Mouse (Mus musculus): ENCODE results near the gene Tmem268. TPM values are rescaled to one million over a fixed set of nuclear protein-coding genes. Genes with fewer than 3 reads are reported as not detected.

Tmem268 gene
- polyA plus RNA-seq, 1 experiment = 6.9 TPM

- no peak for TF ChIP-seq GATA1 (IDR thresholded peaks at IDR 0.05; ENCODE audit: low read length)
These were observed 10.8 kb upstream of the Tmem268 start for GRCm38 (mm10) chr4:63547799-63548198.

- TF ChIP-seq GATA1 (IDR thresholded peaks at IDR 0.05; ENCODE audit: low read length) = no peak
These were observed 10.1 kb upstream of the Tmem268 start for GRCm38 (mm10) chr4:63548491-63548890.

GRCm38 (mm10) chr4:63550908-63551307 is 7.7 kb upstream of the Tmem268 start:
- TF ChIP-seq GATA1 (IDR thresholded peaks at IDR 0.05; ENCODE audit: low read length) = no peak

- TF ChIP-seq GATA1 (IDR thresholded peaks at IDR 0.05; ENCODE audit: low read length) = no peak
These were observed 5.7 kb upstream of the Tmem268 start for GRCm38 (mm10) chr4:63552865-63553264.

GRCm38 (mm10) chr4:63553789-63554576 is 4.6 kb upstream of the Tmem268 start:
- TF ChIP-seq GATA1 (IDR thresholded peaks at IDR 0.05; ENCODE audit: low read length) = no peak

GRCm38 (mm10) chr4:63554616-63555015 is 4.0 kb upstream of the Tmem268 start:
- TF ChIP-seq GATA1 (IDR thresholded peaks at IDR 0.05; ENCODE audit: low read length) = no peak

- no peak for TF ChIP-seq GATA1 (IDR thresholded peaks at IDR 0.05; ENCODE audit: low read length)
These were observed 3.5 kb upstream of the Tmem268 start for GRCm38 (mm10) chr4:63555111-63555510.

- TF ChIP-seq GATA1 (IDR thresholded peaks at IDR 0.05; ENCODE audit: low read length) = no peak
These were observed 1.9 kb upstream of the Tmem268 start for GRCm38 (mm10) chr4:63556665-63557064.

- no peak for TF ChIP-seq GATA1 (IDR thresholded peaks at IDR 0.05; ENCODE audit: low read length)
These were observed 1.2 kb upstream of the Tmem268 start for GRCm38 (mm10) chr4:63557124-63558059.

GRCm38 (mm10) chr4:63559127-63559697 is 631 bp downstream of the Tmem268 start:
- TF ChIP-seq GATA1 (IDR thresholded peaks at IDR 0.05; ENCODE audit: low read length) = no peak

GRCm38 (mm10) chr4:63560079-63560478 is 1.5 kb downstream of the Tmem268 start:
- TF ChIP-seq GATA1 (IDR thresholded peaks at IDR 0.05; ENCODE audit: low read length) = no peak

GRCm38 (mm10) chr4:63561861-63562675 is 3.5 kb downstream of the Tmem268 start:
- no peak for TF ChIP-seq GATA1 (IDR thresholded peaks at IDR 0.05; ENCODE audit: low read length)

- no peak for TF ChIP-seq GATA1 (IDR thresholded peaks at IDR 0.05; ENCODE audit: low read length)
These were observed 4.2 kb downstream of the Tmem268 start for GRCm38 (mm10) chr4:63562742-63563141.

- TF ChIP-seq GATA1 (IDR thresholded peaks at IDR 0.05; ENCODE audit: low read length) = no peak
These were observed 9.3 kb downstream of the Tmem268 start for GRCm38 (mm10) chr4:63567712-63568390.

GRCm38 (mm10) chr4:63569322-63569721 is 10.7 kb downstream of the Tmem268 start:
- no peak for TF ChIP-seq GATA1 (IDR thresholded peaks at IDR 0.05; ENCODE audit: low read length)
